Comparison of ENCODE assay signal across 9 mouse cellular contexts in genomic region chr11:50323843-50324242, GRCm38 (mm10). TPM values are rescaled to one million over a fixed set of nuclear protein-coding genes. Genes with fewer than 3 reads are reported as not detected.
DNase-seq lines count a peak whose midpoint lies in the region; ATAC-seq and TF ChIP-seq lines count a peak whose summit lies in the region.
"Had no signal": no experiment of that assay in that cellular context is flagged by ENCODE, and none has a peak within 500 bp of the region (broad histone marks: within the 10 kb centered on the region; RNA-seq: fewer than 3 reads in every experiment).

No protein-coding gene starts in this region.

- peak; percentile 4 for DNase-seq in 3T3-L1 (ENCODE audit: low read depth, low spot score)
- DNase-seq in liver, embryonic 14.5 days (ENCODE audit: low read depth in 3 of 3, low spot score in 3 of 3) = peak; percentile 70 to 75 (median 74)
- DNase-seq in cerebellum, postnatal 25 days = no peak
- DNase-seq in frontal cortex, postnatal 14 days (ENCODE audit: low spot score in 2 of 2) = no peak
- no peak for DNase-seq in adrenal gland, postnatal 14 days
- DNase-seq in layer of hippocampus, adult 9-10 months (ENCODE audit: low spot score) = no peak

- no peak for ATAC-seq in forebrain, embryonic 16.5 days
- ATAC-seq in liver, embryonic 14.5 days (ENCODE audit: insufficient read depth) = peak; percentile 36

- H3K4me3 ChIP-seq in ES-Bruce4 (ENCODE audit: low read depth, low read length) = peak overlapping the region; percentile 56
- H3K4me3 ChIP-seq in forebrain, embryonic 16.5 days (replicated peaks; ENCODE audit: low read length) = peak overlapping the region; percentile 99
- H3K4me3 ChIP-seq in liver, embryonic 14.5 days (ENCODE audit: insufficient read depth in 1 of 2, low read depth in 2 of 2, low read length in 2 of 2) = peak overlapping the region; percentile 88 to 91

- H3K27ac ChIP-seq in ES-Bruce4 (ENCODE audit: insufficient read depth, low read length) = no peak overlapping the region
- H3K27ac ChIP-seq in forebrain, embryonic 16.5 days (ENCODE audit: low read length) = no peak overlapping the region
- peak overlapping the region; percentile 76 for H3K27ac ChIP-seq in liver, embryonic 14.5 days

- H3K36me3 ChIP-seq in ES-Bruce4 (ENCODE audit: control insufficient read depth, insufficient read depth, low read length, poor library complexity, severe bottlenecking) = peaks cover 41% of the 10 kb centered on the region
- H3K36me3 ChIP-seq in forebrain, embryonic 16.5 days (ENCODE audit: control insufficient read depth, insufficient read depth) = 0 out of 2 replicates have a peak, but pooled peaks cover 3% of the 10 kb centered on the region
- H3K36me3 ChIP-seq in liver, embryonic 14.5 days (replicated peaks; ENCODE audit: control insufficient read depth, insufficient read depth, low read depth) = peaks cover 9% of the 10 kb centered on the region

- peak overlapping the region; percentile 61 for H3K4me2 ChIP-seq in forebrain, embryonic 16.5 days (ENCODE audit: low read length)
- H3K4me2 ChIP-seq in liver, embryonic 14.5 days (ENCODE audit: low read depth) = peak overlapping the region; percentile 85

- WGBS in forebrain, embryonic 16.5 days = 29% methylated on average over 1 of the region's 1 CpGs
- 3% methylated on average over 1 of the region's 1 CpGs for WGBS in liver, embryonic 14.5 days (ENCODE audit: insufficient replicate concordance)

- TF ChIP-seq EP300 in ES-Bruce4 (IDR thresholded peaks at IDR 0.05; ENCODE audit: insufficient read depth, low read depth, low read length) = no peak
- peak; percentile 86 for TF ChIP-seq EP300 in liver, embryonic 14.5 days (IDR thresholded peaks at IDR 0.05; ENCODE audit: low read depth)

- no peak for TF ChIP-seq CTCF in ES-Bruce4 (IDR thresholded peaks at IDR 0.05; ENCODE audit: low read depth, low read length)
- peak; percentile 27; the same call in 1 of the 2 replicates for TF ChIP-seq CTCF in liver, embryonic 14.5 days (IDR thresholded peaks at IDR 0.05; ENCODE audit: low read depth)

- H3K4me1 ChIP-seq in ES-Bruce4 (ENCODE audit: control insufficient read depth, insufficient read depth, low read length) = no peaks in the 10 kb centered on the region
- H3K4me1 ChIP-seq in forebrain, embryonic 16.5 days (replicated peaks; ENCODE audit: control insufficient read depth, insufficient read depth, low read length) = peaks cover 29% of the 10 kb centered on the region
- peaks cover 23 to 24% of the 10 kb centered on the region in 2 experiments for H3K4me1 ChIP-seq in liver, embryonic 14.5 days (replicated peaks; ENCODE audit: control insufficient read depth in 2 of 2, insufficient read depth in 2 of 2, low read length in 1 of 2)

- H3K9ac ChIP-seq in ES-Bruce4 (ENCODE audit: low read depth, poor library complexity, severe bottlenecking) = peak overlapping the region; percentile 89
- no peak overlapping the region for H3K9ac ChIP-seq in forebrain, embryonic 16.5 days (replicated peaks; ENCODE audit: low read depth, low read length)
- H3K9ac ChIP-seq in liver, embryonic 14.5 days (replicated peaks) = peak overlapping the region; percentile 96

- no peak for TF ChIP-seq POLR2A in ES-Bruce4 (IDR thresholded peaks at IDR 0.05; ENCODE audit: insufficient read depth, low read length)

- H3K27me3 ChIP-seq in ES-Bruce4 (ENCODE audit: control insufficient read depth, insufficient read depth, low read length, poor library complexity, severe bottlenecking) = no peaks in the 10 kb centered on the region
- no peaks in the 10 kb centered on the region for H3K27me3 ChIP-seq in forebrain, embryonic 16.5 days (replicated peaks; ENCODE audit: control insufficient read depth, insufficient read depth, low read length)
- no peaks in the 10 kb centered on the region for H3K27me3 ChIP-seq in liver, embryonic 14.5 days (ENCODE audit: control insufficient read depth, insufficient read depth, low read length)

- no peaks in the 10 kb centered on the region for H3K9me3 ChIP-seq in ES-Bruce4 (replicated peaks; ENCODE audit: control insufficient read depth, insufficient read depth, low read length, poor library complexity, severe bottlenecking)
- H3K9me3 ChIP-seq in forebrain, embryonic 16.5 days (ENCODE audit: control insufficient read depth, low read length) = no peaks in the 10 kb centered on the region
- H3K9me3 ChIP-seq in liver, embryonic 14.5 days (ENCODE audit: control insufficient read depth, low read length) = no peaks in the 10 kb centered on the region

RNA-seq across cellular contexts. Expression of gene Canx, which starts 1.6 kb away (rescaled TPM):
- 628 and 681 TPM in 2 replicates for polyA plus RNA-seq in ES-Bruce4 (2011; ENCODE audit: insufficient read depth, insufficient read length, low read depth, missing spikeins)
- 273 and 290 TPM in 2 replicates for polyA plus RNA-seq in forebrain, embryonic 16.5 days (2015; fragmentation: Nextera tagmentation; extraction: Ambion mirVana)
- polyA plus RNA-seq in liver, embryonic 14.5 days (2012; rRNA removed) = 55.3 and 91.6 TPM in 2 replicates
- 136 and 143 TPM in 2 replicates for polyA plus RNA-seq in liver, embryonic 14.5 days (2014; fragmentation: Nextera tagmentation; extraction: Ambion mirVana)
- 347 and 361 TPM in 2 replicates for total RNA-seq in adrenal gland, postnatal 14 days (2021)

RNA-seq across cellular contexts. Expression of gene Cby3, which starts 30.4 kb away (rescaled TPM):
- not detected in 2 replicates for polyA plus RNA-seq in ES-Bruce4 (2011; ENCODE audit: insufficient read depth, insufficient read length, low read depth, missing spikeins)
- polyA plus RNA-seq in forebrain, embryonic 16.5 days (2015; fragmentation: Nextera tagmentation; extraction: Ambion mirVana) = 0.75 and 1.2 TPM in 2 replicates
- polyA plus RNA-seq in liver, embryonic 14.5 days (2012; rRNA removed) = 0.08 TPM in 1 of 2 replicates, not detected in the other
- polyA plus RNA-seq in liver, embryonic 14.5 days (2014; fragmentation: Nextera tagmentation; extraction: Ambion mirVana) = not detected in 2 replicates
- not detected in 2 replicates for total RNA-seq in adrenal gland, postnatal 14 days (2021)
- total RNA-seq: common myeloid progenitor, adult 5-6 weeks had no signal

RNA-seq across cellular contexts. Expression of gene Maml1, which starts 31.7 kb away (rescaled TPM):
- 13.7 and 14.1 TPM in 2 replicates for polyA plus RNA-seq in ES-Bruce4 (2011; ENCODE audit: insufficient read depth, insufficient read length, low read depth, missing spikeins)
- 3.9 and 4.3 TPM in 2 replicates for polyA plus RNA-seq in forebrain, embryonic 16.5 days (2015; fragmentation: Nextera tagmentation; extraction: Ambion mirVana)
- polyA plus RNA-seq in liver, embryonic 14.5 days (2012; rRNA removed) = 3.3 and 3.4 TPM in 2 replicates
- 1.9 and 2.5 TPM in 2 replicates for polyA plus RNA-seq in liver, embryonic 14.5 days (2014; fragmentation: Nextera tagmentation; extraction: Ambion mirVana)
- total RNA-seq in adrenal gland, postnatal 14 days (2021) = 24.0 and 25.1 TPM in 2 replicates

RNA-seq across cellular contexts. Expression of gene Hnrnph1, which starts 52.9 kb away (rescaled TPM):
- 531 and 559 TPM in 2 replicates for polyA plus RNA-seq in ES-Bruce4 (2011; ENCODE audit: insufficient read depth, insufficient read length, low read depth, missing spikeins)
- polyA plus RNA-seq in forebrain, embryonic 16.5 days (2015; fragmentation: Nextera tagmentation; extraction: Ambion mirVana) = 660 and 710 TPM in 2 replicates
- polyA plus RNA-seq in liver, embryonic 14.5 days (2012; rRNA removed) = 163 and 200 TPM in 2 replicates
- 101 and 120 TPM in 2 replicates for polyA plus RNA-seq in liver, embryonic 14.5 days (2014; fragmentation: Nextera tagmentation; extraction: Ambion mirVana)
- total RNA-seq in adrenal gland, postnatal 14 days (2021) = 269 and 317 TPM in 2 replicates

Comparison
In these comparisons a context has a peak if more than half of its experiments do, and no peak if none do; other contexts are left out.
1. DNase-seq: peak in 3T3-L1 (single experiment) and liver, embryonic 14.5 days (3 of 3); none in cerebellum, postnatal 25 days (0 of 2), frontal cortex, postnatal 14 days (0 of 2), adrenal gland, postnatal 14 days (single experiment) and layer of hippocampus, adult 9-10 months (single experiment).
2. Peak in every context shown above with its lines, with median percentiles within 50 percentile points of each other: H3K4me3 ChIP-seq.